Mouse (Mus musculus): ENCODE measurements around the gene Sf3b1. TPM values are rescaled to one million over a fixed set of nuclear protein-coding genes. Genes with fewer than 3 reads are reported as not detected.
"Not testable (repeated sequence)": the region's sequence is repeated elsewhere in the genome, so short reads cannot be mapped to it uniquely, and the experiment has no call there.

The Sf3b1 gene
- polyA plus RNA-seq, 1 experiment from 2014 or later = 413 TPM

- Histone ChIP-seq H3K36me3 (ENCODE audit: poor library complexity, severe bottlenecking) (no peaks in the 10 kb centered on the region), H3K4me2 (no peak overlapping the region), H3K9me3 (replicated peaks) (0 out of 2 replicates have a peak, but pooled peaks cover 3% of the 10 kb centered on the region), H3K27ac (no peak overlapping the region), H3K4me1 (no peaks in the 10 kb centered on the region), H3K4me3 (no peak overlapping the region), H3K9ac (no peak overlapping the region), H3K27me3 (no peaks in the 10 kb centered on the region)
- WGBS = 88% methylated on average over 5 of the region's 5 CpGs
- no peak for ATAC-seq
These were observed 55.4 kb downstream of the Sf3b1 start for GRCm38 (mm10) chr1:54971687-54972404.

DNA sequence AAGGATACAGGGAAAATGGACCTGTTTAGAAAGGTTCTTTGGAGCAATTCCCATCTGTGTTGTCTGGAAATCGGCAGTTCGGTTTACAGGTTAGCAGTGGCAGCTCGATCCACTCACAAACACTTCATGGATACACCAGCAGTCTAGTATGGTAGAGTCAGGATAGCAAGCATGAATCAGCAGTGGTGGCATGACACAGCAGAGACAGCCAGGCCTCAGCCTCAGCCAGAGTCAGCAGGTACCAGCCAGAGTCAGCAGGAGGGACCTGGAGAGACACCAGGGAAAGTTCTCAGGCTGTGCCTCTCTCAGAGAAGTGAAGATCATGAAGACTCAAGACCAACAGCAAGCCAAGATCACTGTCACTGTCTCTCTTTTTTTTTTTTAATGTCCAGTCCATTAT lies 60.4 kb downstream of the Sf3b1 start:
- Histone ChIP-seq H3K36me3 (ENCODE audit: poor library complexity, severe bottlenecking) (no peaks in the 10 kb centered on the region), H3K27ac (no peak overlapping the region), H3K27me3 (no peaks in the 10 kb centered on the region), H3K9ac (no peak overlapping the region), H3K4me1 (no peaks in the 10 kb centered on the region), H3K4me3 (no peak overlapping the region), H3K9me3 (replicated peaks) (0 out of 2 replicates have a peak, but pooled peaks cover 3% of the 10 kb centered on the region), H3K4me2 (no peak overlapping the region)
- ATAC-seq = no peak
- WGBS = 93% methylated on average over 3 of the region's 3 CpGs

DNA sequence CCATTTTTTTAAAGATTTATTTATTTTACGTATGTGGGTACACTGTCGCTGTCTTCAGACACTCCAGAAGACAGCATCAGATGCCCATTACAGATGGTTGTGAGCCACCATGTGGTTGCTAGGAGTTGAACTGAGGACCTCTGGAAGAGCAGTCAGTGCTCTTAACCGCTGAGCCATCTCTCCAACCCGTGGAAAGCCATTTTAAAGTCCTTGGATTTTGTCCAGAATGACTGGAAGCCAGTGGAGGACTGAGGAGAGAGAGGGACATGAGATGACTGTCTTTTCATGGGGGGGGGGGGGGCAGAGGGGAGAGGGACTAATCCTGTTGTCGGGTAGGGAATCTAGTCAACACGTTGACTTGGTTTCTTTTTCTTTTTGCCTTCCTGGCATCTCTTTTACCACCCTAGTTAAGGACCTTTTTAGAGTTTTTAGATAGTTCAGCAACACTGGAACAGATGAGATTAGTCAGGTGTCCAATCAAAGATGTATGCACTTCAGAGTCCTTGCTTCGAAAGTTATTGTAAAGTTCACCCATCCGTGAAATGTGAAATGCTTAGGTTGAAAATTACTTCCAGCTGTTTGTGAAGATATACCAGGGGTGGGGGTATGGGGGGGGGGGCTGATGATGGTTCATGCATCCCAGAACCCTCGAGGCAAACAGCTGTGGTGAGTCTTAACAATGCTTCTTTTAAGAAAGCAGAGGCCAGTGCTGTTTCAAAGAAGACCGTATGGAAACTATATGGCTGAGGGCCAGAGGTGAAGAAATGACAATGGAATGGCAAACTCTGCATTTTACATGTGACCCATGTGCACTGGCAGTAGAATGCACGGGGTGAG lies 61.9 kb downstream of the Sf3b1 start:
- no peaks in the 10 kb centered on the region for H3K4me1 ChIP-seq
- H3K36me3 ChIP-seq (ENCODE audit: poor library complexity, severe bottlenecking) = no peaks in the 10 kb centered on the region
- no peak overlapping the region for H3K9ac ChIP-seq
- H3K4me2 ChIP-seq = no peak overlapping the region
- ATAC-seq = no peak
- no peaks in the 10 kb centered on the region for H3K27me3 ChIP-seq
- H3K9me3 ChIP-seq (replicated peaks) = 0 out of 2 replicates have a peak, but pooled peaks cover 3% of the 10 kb centered on the region
- H3K27ac ChIP-seq = no peak overlapping the region
- H3K4me3 ChIP-seq = no peak overlapping the region
- 73% methylated on average over 11 of the region's 11 CpGs for WGBS

- Histone ChIP-seq H3K36me3 (ENCODE audit: poor library complexity, severe bottlenecking) (no peaks in the 10 kb centered on the region), H3K9me3 (replicated peaks) (no peaks in the 10 kb centered on the region), H3K27ac (no peak overlapping the region), H3K4me3 (no peak overlapping the region), H3K4me1 (no peaks in the 10 kb centered on the region), H3K4me2 (no peak overlapping the region), H3K9ac (no peak overlapping the region), H3K27me3 (no peaks in the 10 kb centered on the region)
- no peak for ATAC-seq
- 90% methylated on average over 9 of the region's 9 CpGs for WGBS
These were observed 65.6 kb downstream of the Sf3b1 start for GRCm38 (mm10) chr1:54961724-54962123.

GRCm38 (mm10) chr1:54960613-54961165 lies 66.6 kb downstream of the Sf3b1 start:
- H3K4me3 ChIP-seq = no peak overlapping the region
- H3K36me3 ChIP-seq (ENCODE audit: poor library complexity, severe bottlenecking) = no peaks in the 10 kb centered on the region
- no peaks in the 10 kb centered on the region for H3K4me1 ChIP-seq
- no peaks in the 10 kb centered on the region for H3K27me3 ChIP-seq
- 70% methylated on average over 9 of the region's 9 CpGs for WGBS
- H3K9me3 ChIP-seq (replicated peaks) = no peaks in the 10 kb centered on the region
- no peak overlapping the region for H3K4me2 ChIP-seq
- ATAC-seq = no peak
- H3K9ac ChIP-seq = no peak overlapping the region
- H3K27ac ChIP-seq = no peak overlapping the region

- H3K27me3 ChIP-seq = no peaks in the 10 kb centered on the region
- WGBS = 68% methylated on average over 3 of the region's 3 CpGs
- H3K4me3 ChIP-seq = no peak overlapping the region
- H3K36me3 ChIP-seq (ENCODE audit: poor library complexity, severe bottlenecking) = no peaks in the 10 kb centered on the region
- no peak overlapping the region for H3K27ac ChIP-seq
- no peaks in the 10 kb centered on the region for H3K9me3 ChIP-seq (replicated peaks)
- H3K9ac ChIP-seq = no peak overlapping the region
- no peak for ATAC-seq
- no peaks in the 10 kb centered on the region for H3K4me1 ChIP-seq
- no peak overlapping the region for H3K4me2 ChIP-seq
These were observed 68.8 kb downstream of the Sf3b1 start for GRCm38 (mm10) chr1:54958525-54958924.

DNA sequence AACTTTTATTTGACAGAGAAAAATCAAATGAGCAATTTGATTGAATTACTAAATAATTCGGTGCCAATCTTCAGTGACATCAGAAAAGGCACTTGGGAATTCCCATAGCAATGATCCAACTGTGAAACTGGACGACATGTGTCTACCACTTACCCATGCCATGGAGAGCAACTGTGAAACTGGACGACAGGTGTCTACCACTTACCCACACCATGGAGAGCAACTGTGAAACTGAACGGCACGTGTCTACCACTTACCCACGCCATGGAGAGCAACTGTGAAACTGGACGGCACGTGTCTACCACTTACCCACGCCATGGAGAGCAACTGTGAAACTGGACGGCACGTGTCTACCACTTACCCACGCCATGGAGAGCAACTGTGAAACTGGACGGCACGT lies 70.3 kb downstream of the Sf3b1 start:
- H3K4me2 ChIP-seq; H3K27me3 ChIP-seq; H3K4me1 ChIP-seq; H3K27ac ChIP-seq; H3K9me3 ChIP-seq (replicated peaks); H3K9ac ChIP-seq; H3K4me3 ChIP-seq; ATAC-seq; H3K36me3 ChIP-seq (ENCODE audit: poor library complexity, severe bottlenecking): not testable (repeated sequence)
- WGBS = 90% methylated on average over 14 of the region's 14 CpGs

DNA sequence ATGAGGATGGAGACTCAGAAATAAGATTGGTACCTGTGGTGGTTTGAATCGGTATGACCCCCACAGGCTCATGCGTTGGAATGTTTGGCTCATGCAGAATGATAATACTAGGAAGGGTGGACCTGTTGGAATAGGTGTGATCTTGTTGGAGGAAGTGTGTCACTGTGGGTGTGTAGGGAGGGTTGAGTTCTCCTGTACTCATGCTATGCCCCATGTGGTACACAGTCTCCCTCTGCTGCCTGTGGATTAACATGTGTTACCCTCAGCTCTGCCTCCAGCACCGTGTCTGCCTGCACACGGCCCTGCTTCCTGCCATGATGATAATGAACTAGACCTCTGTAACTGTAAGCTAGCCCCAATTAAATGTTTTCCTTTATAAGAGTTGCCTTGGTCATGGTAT lies 72.4 kb downstream of the Sf3b1 start:
- Histone ChIP-seq H3K36me3 (ENCODE audit: poor library complexity, severe bottlenecking) (no peaks in the 10 kb centered on the region), H3K4me3 (no peak overlapping the region), H3K27me3 (no peaks in the 10 kb centered on the region), H3K4me1 (no peaks in the 10 kb centered on the region), H3K9ac (no peak overlapping the region), H3K4me2 (no peak overlapping the region), H3K9me3 (replicated peaks) (no peaks in the 10 kb centered on the region), H3K27ac (no peak overlapping the region)
- 85% methylated on average over 4 of the region's 4 CpGs for WGBS
- ATAC-seq = no peak

- ATAC-seq = no peak
- no peaks in the 10 kb centered on the region for H3K27me3 ChIP-seq
- WGBS = 87% methylated on average over 3 of the region's 3 CpGs
- no peak overlapping the region for H3K4me3 ChIP-seq
- no peaks in the 10 kb centered on the region for H3K9me3 ChIP-seq (replicated peaks)
- H3K27ac ChIP-seq = no peak overlapping the region
- no peaks in the 10 kb centered on the region for H3K36me3 ChIP-seq (ENCODE audit: poor library complexity, severe bottlenecking)
- no peaks in the 10 kb centered on the region for H3K4me1 ChIP-seq
- no peak overlapping the region for H3K9ac ChIP-seq
- no peak overlapping the region for H3K4me2 ChIP-seq
These were observed 82.6 kb downstream of the Sf3b1 start for GRCm38 (mm10) chr1:54944648-54945047.

DNA sequence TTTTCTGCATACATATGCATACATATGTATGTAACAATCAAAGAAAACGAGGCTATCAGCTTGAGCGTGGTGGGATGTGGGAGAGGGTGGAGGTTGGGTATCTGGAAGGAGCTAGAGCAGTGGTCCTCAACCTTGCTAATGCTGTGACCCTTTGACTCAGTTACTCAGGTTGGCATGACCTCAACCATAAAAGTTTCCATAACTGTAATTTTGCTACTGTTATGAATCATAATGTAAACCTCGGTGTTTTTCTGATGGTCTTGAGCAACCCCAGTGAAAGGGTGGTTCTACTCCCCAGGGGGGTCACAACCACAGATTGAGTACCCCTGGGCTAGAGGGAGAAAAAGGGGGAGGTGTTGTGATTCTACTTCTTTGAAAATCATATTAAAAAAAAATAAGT lies 91.8 kb downstream of the Sf3b1 start:
- Histone ChIP-seq H3K4me1 (no peaks in the 10 kb centered on the region), H3K27me3 (no peaks in the 10 kb centered on the region), H3K27ac (no peak overlapping the region), H3K4me2 (no peak overlapping the region), H3K36me3 (ENCODE audit: poor library complexity, severe bottlenecking) (no peaks in the 10 kb centered on the region), H3K4me3 (no peak overlapping the region), H3K9ac (no peak overlapping the region), H3K9me3 (replicated peaks) (no peaks in the 10 kb centered on the region)
- 89% methylated on average over 3 of the region's 3 CpGs for WGBS
- ATAC-seq = no peak
